Mouse (Mus musculus) forebrain, embryonic 10.5 days (tissue): ENCODE data around the gene Rit1. TPM values are rescaled to one million over a fixed set of nuclear protein-coding genes. Genes with fewer than 3 reads are reported as not detected.
"Not testable (repeated sequence)": the region's sequence is repeated elsewhere in the genome, so short reads cannot be mapped to it uniquely, and the experiment has no call there.

ENCODE experiments used
- DNase-seq: peaks from one replicate; pipeline ENCODE4 v3.0.0-alpha.2; 2017; ENCODE audit warnings: low spot score; ENCODE audit errors: extremely low spot score
- H3K27ac ChIP-seq: fragments of 300-500 bp; sonication (generic); 2 replicates; pipeline ENCODE4 v1.5.1; 2016; ENCODE audit warnings: mild to moderate bottlenecking
- H3K27me3 ChIP-seq: fragments of 300-500 bp; sonication (generic); 2 replicates; pipeline ENCODE4 v1.6.1; 2016; ENCODE audit warnings: mild to moderate bottlenecking; ENCODE audit not compliant: poor library complexity, severe bottlenecking
- H3K36me3 ChIP-seq: fragments of 300-500 bp; sonication (generic); replicated peaks from 2 replicates; pipeline ENCODE4 v1.6.1; 2016; ENCODE audit warnings: mild to moderate bottlenecking, moderate library complexity
- H3K4me1 ChIP-seq: fragments of 300-500 bp; sonication (generic); 2 replicates; pipeline ENCODE4 v1.6.1; 2016
- H3K4me3 ChIP-seq: fragments of 300-500 bp; sonication (generic); 2 replicates; pipeline ENCODE4 v1.5.1; 2016; ENCODE audit warnings: mild to moderate bottlenecking, moderate library complexity
- H3K9me3 ChIP-seq: fragments of 300-500 bp; sonication (generic); 2 replicates; pipeline ENCODE4 v1.6.1; 2016; ENCODE audit warnings: mild to moderate bottlenecking, moderate library complexity
- WGBS: fragments of 180-500 bp; shearing (Covaris S2); methylation state at CpG from one replicate; pipeline ENCODE4 v1.1.7; 2016; 5-methylcytosine and 5-hydroxymethylcytosine counted together
- polyA plus RNA-seq: library from polyadenylated mRNA; unstranded; fragments of >200 nt; fragmentation: Nextera tagmentation; extraction: Ambion mirVana; gene quantifications from 2 replicates; pipeline ENCODE4 v1.2.1, GENCODE M21; 2016

Rit1 gene
- polyA plus RNA-seq, 1 experiment from 2014 or later, result 32.3 TPM

GRCm38 (mm10) chr3:88746871-88747231 is 30.2 kb downstream of the Rit1 start:
- Histone ChIP-seq H3K4me3 (no peak overlapping the region), H3K27me3 (no peaks in the 10 kb centered on the region), H3K36me3 (peaks cover 99% of the 10 kb centered on the region), H3K27ac (no peak overlapping the region), H3K9me3 (peaks cover 39% of the 10 kb centered on the region), H3K4me1 (no peaks in the 10 kb centered on the region)
- WGBS, result 98% methylated on average over 4 of the region's 4 CpGs
- DNase-seq, result no peak

GRCm38 (mm10) chr3:88754283-88754682 is 37.6 kb downstream of the Rit1 start:
- WGBS, result 89% methylated on average over 4 of the region's 4 CpGs
- no peak overlapping the region for H3K4me3 ChIP-seq
- peaks cover 6% of the 10 kb centered on the region; the same call in 1 of the 2 replicates for H3K9me3 ChIP-seq
- H3K27me3 ChIP-seq, result no peaks in the 10 kb centered on the region
- H3K4me1 ChIP-seq, result peaks cover 38% of the 10 kb centered on the region
- H3K36me3 ChIP-seq, result peaks cover 98% of the 10 kb centered on the region
- DNase-seq, result no peak
- H3K27ac ChIP-seq, result no peak overlapping the region

- Histone ChIP-seq H3K27ac (peak overlapping the region; percentile 90; the same call in 1 of the 2 replicates), H3K4me1 (peaks cover 45% of the 10 kb centered on the region), H3K36me3 (peaks cover 98% of the 10 kb centered on the region), H3K9me3 (no peaks in the 10 kb centered on the region), H3K27me3 (no peaks in the 10 kb centered on the region), H3K4me3 (no peak overlapping the region)
- 89% methylated on average over 3 of the region's 3 CpGs for WGBS
- no peak for DNase-seq
These were observed 38.9 kb downstream of the Rit1 start for GRCm38 (mm10) chr3:88755541-88755940.

GRCm38 (mm10) chr3:88756276-88756675 is 39.6 kb downstream of the Rit1 start:
- Histone ChIP-seq H3K27me3 (no peaks in the 10 kb centered on the region), H3K27ac (peak overlapping the region; percentile 90), H3K9me3 (no peaks in the 10 kb centered on the region), H3K36me3 (peaks cover 99% of the 10 kb centered on the region), H3K4me3 (no peak overlapping the region), H3K4me1 (peaks cover 45% of the 10 kb centered on the region)
- DNase-seq, result no peak
- WGBS, result 67% methylated on average over 4 of the region's 4 CpGs

GRCm38 (mm10) chr3:88758045-88758500 is 41.4 kb downstream of the Rit1 start:
- WGBS, result 10% methylated on average over 5 of the region's 5 CpGs
- Histone ChIP-seq H3K4me3 (peak overlapping the region; percentile 29), H3K9me3 (no peaks in the 10 kb centered on the region), H3K4me1 (peaks cover 49% of the 10 kb centered on the region), H3K36me3 (peaks cover 97% of the 10 kb centered on the region), H3K27ac (peak overlapping the region; percentile 90), H3K27me3 (no peaks in the 10 kb centered on the region)
- DNase-seq, result peak; percentile 58

GRCm38 (mm10) chr3:88761619-88762018 is 45.0 kb downstream of the Rit1 start:
- H3K4me3 ChIP-seq, result no peak overlapping the region
- peaks cover 94% of the 10 kb centered on the region for H3K36me3 ChIP-seq
- H3K27ac ChIP-seq, result no peak overlapping the region
- no peaks in the 10 kb centered on the region for H3K9me3 ChIP-seq
- 93% methylated on average over 19 of the region's 19 CpGs for WGBS
- peaks cover 38% of the 10 kb centered on the region for H3K4me1 ChIP-seq
- H3K27me3 ChIP-seq, result no peaks in the 10 kb centered on the region
- DNase-seq, result no peak

- 78% methylated on average over 6 of the region's 6 CpGs for WGBS
- Histone ChIP-seq H3K27ac (0 out of 2 replicates have a peak overlapping the region, but pooled peaks have one; percentile 15), H3K4me3 (no peak overlapping the region), H3K9me3 (no peaks in the 10 kb centered on the region), H3K27me3 (no peaks in the 10 kb centered on the region), H3K36me3 (peaks cover 90% of the 10 kb centered on the region), H3K4me1 (peaks cover 30% of the 10 kb centered on the region)
- no peak for DNase-seq
These were observed 45.8 kb downstream of the Rit1 start for GRCm38 (mm10) chr3:88762401-88762831.

GRCm38 (mm10) chr3:88771189-88771940 is 54.7 kb downstream of the Rit1 start:
- peak; percentile 58 for DNase-seq
- H3K9me3 ChIP-seq, H3K36me3 ChIP-seq, H3K27me3 ChIP-seq: not testable (repeated sequence)
- Histone ChIP-seq H3K4me1 (peaks cover 12% of the 10 kb centered on the region), H3K27ac (peak overlapping the region; percentile 94), H3K4me3 (peak overlapping the region; percentile 63)
- 2% methylated on average over 23 of the region's 28 CpGs for WGBS

- not testable (repeated sequence) for H3K36me3 ChIP-seq, H3K27me3 ChIP-seq, DNase-seq, H3K9me3 ChIP-seq
- H3K27ac ChIP-seq, result peak overlapping the region; percentile 94
- peak overlapping the region; percentile 63 for H3K4me3 ChIP-seq
- peaks cover 12% of the 10 kb centered on the region for H3K4me1 ChIP-seq
- WGBS, result 3% methylated on average over 3 of the region's 6 CpGs
These were observed 55.3 kb downstream of the Rit1 start for GRCm38 (mm10) chr3:88771941-88772280.

GRCm38 (mm10) chr3:88772399-88772798 is 55.8 kb downstream of the Rit1 start:
- under 1% methylated on average over 19 of the region's 19 CpGs for WGBS
- Histone ChIP-seq H3K4me1 (peaks cover 12% of the 10 kb centered on the region), H3K4me3 (peak overlapping the region; percentile 46), H3K27ac (peak overlapping the region; percentile 68; the same call in 1 of the 2 replicates)
- not testable (repeated sequence) for H3K36me3 ChIP-seq, H3K27me3 ChIP-seq, H3K9me3 ChIP-seq
- DNase-seq, result peak; percentile 74

GRCm38 (mm10) chr3:88773163-88773562 is 56.5 kb downstream of the Rit1 start:
- DNase-seq, H3K4me3 ChIP-seq: not testable (repeated sequence)
- 85% methylated on average over 6 of the region's 6 CpGs for WGBS

GRCm38 (mm10) chr3:88774939-88775841 is 58.6 kb downstream of the Rit1 start, which contains the start of gene Syt11:
TSS of gene Syt11 (minus strand) at chr3:88775164.
- WGBS, result 4% methylated on average over 43 of the region's 51 CpGs
- DNase-seq, result peak; percentile 47
- H3K9me3 ChIP-seq, H3K27me3 ChIP-seq: not testable (repeated sequence)
- peaks cover 17% of the 10 kb centered on the region for H3K36me3 ChIP-seq
- peak within 1 kb of the TSS; percentile 52 for H3K4me3 ChIP-seq
- peak within 1 kb of the TSS; percentile 89 for H3K27ac ChIP-seq
- H3K4me1 ChIP-seq, result peaks cover 12% of the 10 kb centered on the region

More at GRCm38 (mm10) chr3:88773163-88773562, 56.5 kb downstream of the Rit1 start:
- H3K4me1 ChIP-seq, result peaks cover 12% of the 10 kb centered on the region
- not testable (repeated sequence) for H3K9me3 ChIP-seq, H3K36me3 ChIP-seq, H3K27me3 ChIP-seq, H3K27ac ChIP-seq
